8 mouse cellular contexts compared by ENCODE assay signal in the genomic region with DNA sequence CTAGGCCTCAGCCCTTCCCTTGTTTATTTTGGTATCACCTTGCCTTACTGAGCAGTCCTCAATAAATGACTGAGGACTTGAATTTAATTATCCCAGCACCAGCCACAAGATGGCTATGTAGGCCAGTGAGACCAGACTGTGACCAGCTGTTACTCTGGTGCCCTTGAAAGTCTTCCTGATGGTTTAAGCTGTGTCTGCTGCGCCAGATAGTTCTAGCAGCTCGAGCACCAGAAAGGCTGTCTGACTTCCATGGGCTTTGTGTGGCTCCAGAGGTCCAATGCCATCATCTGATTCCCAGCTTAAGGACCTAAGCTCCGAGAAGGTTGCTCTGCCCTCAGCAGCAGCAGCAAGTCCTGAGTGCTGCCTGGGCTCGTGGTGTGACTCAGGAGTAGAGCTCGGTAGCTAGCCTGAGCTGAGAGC. TPM values are rescaled to one million over a fixed set of nuclear protein-coding genes. Genes with fewer than 3 reads are reported as not detected.
DNase-seq lines count a peak whose midpoint lies in the region; ATAC-seq and TF ChIP-seq lines count a peak whose summit lies in the region.

No protein-coding gene starts in this region.

- WGBS in forebrain, embryonic 16.5 days = 57% methylated on average over 5 of the region's 5 CpGs
- WGBS in stomach, embryonic 16.5 days = 48% methylated on average over 5 of the region's 5 CpGs

- no peak overlapping the region for H3K4me2 ChIP-seq in forebrain, embryonic 16.5 days (ENCODE audit: low read length)
- H3K4me2 ChIP-seq in stomach, embryonic 16.5 days (ENCODE audit: low read depth, low read length) = no peak overlapping the region

- no peak for ATAC-seq in megakaryocyte, adult 5-6 weeks (ENCODE audit: poor library complexity, severe bottlenecking)
- ATAC-seq in forebrain, embryonic 16.5 days = peak; percentile 69; the same call in 1 of the 2 replicates
- peak; percentile 78; the same call in 1 of the 2 replicates for ATAC-seq in stomach, embryonic 16.5 days (ENCODE audit: insufficient read depth, low FRiP score)

- no peak for TF ChIP-seq POLR2A in brain, embryonic 14.5 days (IDR thresholded peaks at IDR 0.05; ENCODE audit: borderline replicate concordance, extremely low read depth, insufficient read depth, insufficient read length, poor library complexity, severe bottlenecking)

- peaks cover 57% of the 10 kb centered on the region for H3K4me1 ChIP-seq in megakaryocyte, embryonic 14.5 days
- H3K4me1 ChIP-seq in forebrain, embryonic 16.5 days (replicated peaks; ENCODE audit: control insufficient read depth, insufficient read depth, low read length) = peaks cover 2% of the 10 kb centered on the region
- peaks cover 7% of the 10 kb centered on the region for H3K4me1 ChIP-seq in stomach, embryonic 16.5 days (ENCODE audit: control insufficient read depth, insufficient read depth, low read length)

- no peak overlapping the region for H3K27ac ChIP-seq in forebrain, embryonic 16.5 days (ENCODE audit: low read length)
- peak overlapping the region; percentile 36; the same call in 1 of the 2 replicates for H3K27ac ChIP-seq in stomach, embryonic 16.5 days (ENCODE audit: low read length)

- H3K9ac ChIP-seq in forebrain, embryonic 16.5 days (replicated peaks; ENCODE audit: low read depth, low read length) = no peak overlapping the region
- H3K9ac ChIP-seq in stomach, embryonic 16.5 days (ENCODE audit: low read length) = peak overlapping the region; percentile 46; the same call in 1 of the 2 replicates

- no peaks in the 10 kb centered on the region for H3K27me3 ChIP-seq in megakaryocyte, embryonic 14.5 days (replicated peaks)
- no peaks in the 10 kb centered on the region for H3K27me3 ChIP-seq in forebrain, embryonic 16.5 days (replicated peaks; ENCODE audit: control insufficient read depth, insufficient read depth, low read length)
- no peaks in the 10 kb centered on the region for H3K27me3 ChIP-seq in stomach, embryonic 16.5 days (ENCODE audit: control insufficient read depth, insufficient read depth, low read length)

- peak; percentile 74; the same call in 1 of the 2 replicates for TF ChIP-seq CTCF in brain, embryonic 14.5 days (IDR thresholded peaks at IDR 0.05; ENCODE audit: borderline replicate concordance, extremely low read depth, insufficient read depth, insufficient read length)

- peaks cover 22% of the 10 kb centered on the region for H3K36me3 ChIP-seq in megakaryocyte, embryonic 14.5 days (replicated peaks; ENCODE audit: low read length)
- no peaks in the 10 kb centered on the region for H3K36me3 ChIP-seq in forebrain, embryonic 16.5 days (ENCODE audit: control insufficient read depth, insufficient read depth)
- no peaks in the 10 kb centered on the region for H3K36me3 ChIP-seq in stomach, embryonic 16.5 days (ENCODE audit: control insufficient read depth, insufficient read depth, low read length)

- no peaks in the 10 kb centered on the region for H3K9me3 ChIP-seq in megakaryocyte, embryonic 14.5 days
- H3K9me3 ChIP-seq in forebrain, embryonic 16.5 days (ENCODE audit: control insufficient read depth, low read length) = no peaks in the 10 kb centered on the region
- no peaks in the 10 kb centered on the region for H3K9me3 ChIP-seq in stomach, embryonic 16.5 days (replicated peaks; ENCODE audit: control insufficient read depth, low read length)

- peak overlapping the region; percentile 18 for H3K4me3 ChIP-seq in megakaryocyte, embryonic 14.5 days (replicated peaks)
- no peak overlapping the region for H3K4me3 ChIP-seq in forebrain, embryonic 16.5 days (replicated peaks; ENCODE audit: low read length)
- no peak overlapping the region for H3K4me3 ChIP-seq in stomach, embryonic 16.5 days (replicated peaks; ENCODE audit: low read length)

- DNase-seq in brain, embryonic 14.5 days (ENCODE audit: low read depth) = peak; percentile 87
- peak; percentile 57 for DNase-seq in induced T-regulatory cell, adult 2 months (ENCODE audit: low read depth)
- DNase-seq in left cerebral cortex, adult 18-20 months (ENCODE audit: low spot score in 2 of 2) = peak; percentile 32 to 47
- peak; percentile 63 for DNase-seq in mesoderm, embryonic 11.5 days (ENCODE audit: low read depth, low spot score)

RNA-seq across cellular contexts. Expression of a gene that starts 20.2 kb away (rescaled TPM):
- 2.5 TPM in 1 of 2 replicates, not detected in the other for polyA plus RNA-seq in megakaryocyte, embryonic 14.5 days (2012; ENCODE audit: insufficient read depth, low replicate concordance)
- 26.5 and 30.8 TPM in 2 replicates for total RNA-seq in megakaryocyte, adult 5-6 weeks (2015)
- total RNA-seq in megakaryocyte, adult 5-6 weeks (2017) = 36.2 and 39.2 TPM in 2 replicates
- 10.3 and 34.7 TPM in 2 replicates for polyA plus RNA-seq in brain, embryonic 14.5 days (2012; rRNA removed)
- 24.3 and 44.3 TPM in 2 replicates for polyA plus RNA-seq in forebrain, embryonic 16.5 days (2015; fragmentation: Nextera tagmentation; extraction: Ambion mirVana)
- 10 to 100 TPM; 12.6 to 12.7 TPM for total RNA-seq in left cerebral cortex, adult 18-20 months (2021)
- polyA plus RNA-seq in stomach, embryonic 16.5 days (2015; fragmentation: Nextera tagmentation; extraction: Ambion mirVana) = 60.2 and 72.8 TPM in 2 replicates

RNA-seq across cellular contexts. Expression of a gene that starts 37.1 kb away (rescaled TPM):
- polyA plus RNA-seq in megakaryocyte, embryonic 14.5 days (2012; ENCODE audit: insufficient read depth, low replicate concordance) = not detected in 2 replicates
- 0.71 TPM in 1 of 2 replicates, not detected in the other for total RNA-seq in megakaryocyte, adult 5-6 weeks (2015)
- total RNA-seq in megakaryocyte, adult 5-6 weeks (2017) = not detected in 2 replicates
- polyA plus RNA-seq in brain, embryonic 14.5 days (2012; rRNA removed) = 0.21 and 0.25 TPM in 2 replicates
- not detected in 2 replicates for polyA plus RNA-seq in forebrain, embryonic 16.5 days (2015; fragmentation: Nextera tagmentation; extraction: Ambion mirVana)
- under 1 TPM in 1 of 2 experiments, not detected in 1; 0.35 TPM for total RNA-seq in left cerebral cortex, adult 18-20 months (2021)
- 65.3 and 68.3 TPM in 2 replicates for polyA plus RNA-seq in stomach, embryonic 16.5 days (2015; fragmentation: Nextera tagmentation; extraction: Ambion mirVana)

RNA-seq across cellular contexts. Expression of a gene that starts 52.2 kb away (rescaled TPM):
- 10.8 and 12.0 TPM in 2 replicates for polyA plus RNA-seq in megakaryocyte, embryonic 14.5 days (2012; ENCODE audit: insufficient read depth, low replicate concordance)
- total RNA-seq in megakaryocyte, adult 5-6 weeks (2015) = 11.1 and 11.9 TPM in 2 replicates
- total RNA-seq in megakaryocyte, adult 5-6 weeks (2017) = 9.3 and 11.8 TPM in 2 replicates
- 9.2 and 13.4 TPM in 2 replicates for polyA plus RNA-seq in brain, embryonic 14.5 days (2012; rRNA removed)
- polyA plus RNA-seq in forebrain, embryonic 16.5 days (2015; fragmentation: Nextera tagmentation; extraction: Ambion mirVana) = 9.2 and 10.0 TPM in 2 replicates
- total RNA-seq in left cerebral cortex, adult 18-20 months (2021) = 10 to 100 TPM; 18.7 to 19.4 TPM
- polyA plus RNA-seq in stomach, embryonic 16.5 days (2015; fragmentation: Nextera tagmentation; extraction: Ambion mirVana) = 6.8 and 7.0 TPM in 2 replicates

RNA-seq across cellular contexts. Expression of a gene that starts 54.0 kb away (rescaled TPM):
- polyA plus RNA-seq in megakaryocyte, embryonic 14.5 days (2012; ENCODE audit: insufficient read depth, low replicate concordance) = 0.43 and 1.8 TPM in 2 replicates
- total RNA-seq in megakaryocyte, adult 5-6 weeks (2015) = 1.9 and 4.9 TPM in 2 replicates
- 6.5 and 12.7 TPM in 2 replicates for total RNA-seq in megakaryocyte, adult 5-6 weeks (2017)
- polyA plus RNA-seq in brain, embryonic 14.5 days (2012; rRNA removed) = 9.0 and 9.9 TPM in 2 replicates
- 15.0 and 19.0 TPM in 2 replicates for polyA plus RNA-seq in forebrain, embryonic 16.5 days (2015; fragmentation: Nextera tagmentation; extraction: Ambion mirVana)
- 10 to 100 TPM; 13.7 to 17.5 TPM for total RNA-seq in left cerebral cortex, adult 18-20 months (2021)
- 8.1 and 9.8 TPM in 2 replicates for polyA plus RNA-seq in stomach, embryonic 16.5 days (2015; fragmentation: Nextera tagmentation; extraction: Ambion mirVana)

RNA-seq across cellular contexts. Expression of a gene that starts 54.2 kb away (rescaled TPM):
- 10.0 and 11.0 TPM in 2 replicates for polyA plus RNA-seq in megakaryocyte, embryonic 14.5 days (2012; ENCODE audit: insufficient read depth, low replicate concordance)
- total RNA-seq in megakaryocyte, adult 5-6 weeks (2015) = 37.2 and 37.6 TPM in 2 replicates
- 126 and 129 TPM in 2 replicates for total RNA-seq in megakaryocyte, adult 5-6 weeks (2017)
- polyA plus RNA-seq in brain, embryonic 14.5 days (2012; rRNA removed) = 49.2 and 53.3 TPM in 2 replicates
- 67.1 and 71.5 TPM in 2 replicates for polyA plus RNA-seq in forebrain, embryonic 16.5 days (2015; fragmentation: Nextera tagmentation; extraction: Ambion mirVana)
- total RNA-seq in left cerebral cortex, adult 18-20 months (2021) = 10 to 100 TPM; 47.2 to 49.9 TPM
- 111 and 112 TPM in 2 replicates for polyA plus RNA-seq in stomach, embryonic 16.5 days (2015; fragmentation: Nextera tagmentation; extraction: Ambion mirVana)

Comparison
In these comparisons a context has a peak if more than half of its experiments do, and no peak if none do; other contexts are left out.
1. RNA of a gene that starts 37.1 kb away (polyA plus RNA-seq): 65.3 to 68.3 TPM in stomach, embryonic 16.5 days; 0.21 to 0.25 TPM in brain, embryonic 14.5 days, not detected in forebrain, embryonic 16.5 days and not detected in megakaryocyte, embryonic 14.5 days; every median in the first group is over 10 times any median in the second.
2. Peak in every context shown above with its lines, with median percentiles within 50 percentile points of each other: DNase-seq.